Mouse (Mus musculus): ENCODE measurements around the gene Patz1. TPM values are rescaled to one million over a fixed set of nuclear protein-coding genes. Genes with fewer than 3 reads are reported as not detected.

Patz1 gene
- polyA plus RNA-seq, 1 experiment from 2014 or later, result 112 TPM

DNA sequence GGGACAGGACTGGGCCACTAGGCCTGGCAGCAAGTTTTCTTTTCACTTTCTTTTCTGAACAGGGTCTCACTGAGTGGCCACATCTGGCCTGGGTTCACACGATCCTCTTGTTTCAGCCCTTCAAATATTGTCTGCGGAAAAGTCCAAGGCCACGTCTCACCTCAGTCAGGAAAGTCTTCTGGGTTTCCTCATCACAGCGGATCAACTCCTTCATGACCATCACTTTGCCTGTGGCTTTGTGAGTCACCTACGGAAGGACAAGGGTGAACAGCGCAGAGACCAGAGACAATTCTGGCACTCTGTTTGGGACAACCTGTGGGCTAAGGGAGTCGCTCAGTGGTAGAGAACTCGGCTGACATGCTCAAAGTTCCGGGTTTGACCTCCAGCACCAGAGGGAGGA lies 63.5 kb downstream of the Patz1 start:
- H3K4me1 ChIP-seq, result peaks cover 22% of the 10 kb centered on the region
- H3K4me3 ChIP-seq, result no peak overlapping the region
- 93% methylated on average over 9 of the region's 9 CpGs for WGBS
- no peaks in the 10 kb centered on the region for H3K27me3 ChIP-seq (ENCODE audit: low read depth, poor library complexity, severe bottlenecking)
- H3K36me3 ChIP-seq, result peaks cover 87% of the 10 kb centered on the region
- no peak for DNase-seq (ENCODE audit: low spot score)
- H3K27ac ChIP-seq (replicated peaks), result no peak overlapping the region
- no peaks in the 10 kb centered on the region for H3K9me3 ChIP-seq (replicated peaks)

DNA sequence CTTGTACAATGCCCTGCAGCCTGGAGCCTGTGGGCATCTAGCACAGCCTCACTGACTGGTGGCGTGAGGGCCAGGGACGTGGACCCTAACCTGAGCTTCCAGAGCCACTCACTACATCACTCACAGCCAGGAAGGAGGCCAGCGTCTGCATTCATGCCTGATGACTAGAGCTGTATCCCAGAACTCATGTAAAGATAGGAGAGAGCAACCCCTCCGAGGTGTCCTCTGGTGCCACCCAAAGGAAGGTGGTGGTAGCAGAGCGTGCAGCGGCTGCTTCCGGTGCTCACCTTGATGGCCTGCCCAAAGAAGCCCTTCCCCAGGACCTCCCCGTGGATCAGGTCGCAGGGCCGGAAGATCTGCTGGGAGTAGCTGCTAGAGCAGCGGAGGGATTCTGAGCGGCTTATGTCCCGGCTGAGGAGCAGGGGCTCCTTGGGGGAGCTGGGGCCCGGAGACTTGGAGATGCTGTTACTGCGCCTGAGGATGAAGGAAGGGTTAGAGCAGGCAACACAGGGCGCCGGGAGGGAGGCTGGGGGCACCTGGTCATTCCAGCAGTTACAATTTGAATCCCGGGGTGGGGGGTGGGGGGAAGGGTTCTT lies 64.4 kb downstream of the Patz1 start:
- 46% methylated on average over 18 of the region's 18 CpGs for WGBS
- Histone ChIP-seq H3K4me3 (no peak overlapping the region), H3K27me3 (ENCODE audit: low read depth, poor library complexity, severe bottlenecking) (no peaks in the 10 kb centered on the region), H3K4me1 (peaks cover 13% of the 10 kb centered on the region), H3K27ac (replicated peaks) (no peak overlapping the region), H3K9me3 (replicated peaks) (no peaks in the 10 kb centered on the region), H3K36me3 (peaks cover 88% of the 10 kb centered on the region)
- no peak for DNase-seq (ENCODE audit: low spot score)

Other genes starting within 250 kb of the Patz1 start
- gene Sfi1, start 95.4 kb upstream of the Patz1 start, polyA plus RNA-seq (2016; fragmentation: Nextera tagmentation; extraction: Ambion mirVana), result 12.6 and 14.8 TPM in 2 replicates
- 57.7 and 60.4 TPM in 2 replicates for gene Eif4enif1, start 86.5 kb upstream of the Patz1 start, polyA plus RNA-seq (2016; fragmentation: Nextera tagmentation; extraction: Ambion mirVana)
- gene Drg1, start 22.5 kb upstream of the Patz1 start, polyA plus RNA-seq (2016; fragmentation: Nextera tagmentation; extraction: Ambion mirVana), result 342 and 344 TPM in 2 replicates
- 7.4 and 13.0 TPM in 2 replicates for gene Pik3ip1, start 41.5 kb downstream of the Patz1 start, polyA plus RNA-seq (2016; fragmentation: Nextera tagmentation; extraction: Ambion mirVana)
- 50.7 and 68.9 TPM in 2 replicates for gene Limk2, start 120.3 kb downstream of the Patz1 start, polyA plus RNA-seq (2016; fragmentation: Nextera tagmentation; extraction: Ambion mirVana)
- gene Rnf185, start 163.5 kb downstream of the Patz1 start, polyA plus RNA-seq (2016; fragmentation: Nextera tagmentation; extraction: Ambion mirVana), result 46.5 and 52.5 TPM in 2 replicates
- gene Pla2g3, start 199.4 kb downstream of the Patz1 start, polyA plus RNA-seq (2016; fragmentation: Nextera tagmentation; extraction: Ambion mirVana), result 0.75 and 0.89 TPM in 2 replicates
- 0.16 and 0.24 TPM in 2 replicates for gene Inpp5j, start 215.9 kb downstream of the Patz1 start, polyA plus RNA-seq (2016; fragmentation: Nextera tagmentation; extraction: Ambion mirVana)
- gene Selenom, start 225.8 kb downstream of the Patz1 start, polyA plus RNA-seq (2016; fragmentation: Nextera tagmentation; extraction: Ambion mirVana), result 43.8 and 49.2 TPM in 2 replicates